Mouse (Mus musculus) right cerebral cortex, adult 2 months (tissue): ENCODE data around the gene Nxf1.
"Not testable (repeated sequence)": the region's sequence is repeated elsewhere in the genome, so short reads cannot be mapped to it uniquely, and the experiment has no call there.

ENCODE experiments used
- DNase-seq, 2 experiments: peaks; one replicate each; pipeline ENCODE4 v3.0.0; 2021 to 2022; ENCODE audit warnings: low spot score in 2 of 2

Nxf1 gene

GRCm38 (mm10) chr19:8724392-8724791 is 32.5 kb upstream of the Nxf1 start:
- no peak for DNase-seq

GRCm38 (mm10) chr19:8725081-8725613 is 31.7 kb upstream of the Nxf1 start:
- DNase-seq, result no peak

- no peak for DNase-seq
These were observed 30.1 kb upstream of the Nxf1 start for GRCm38 (mm10) chr19:8726609-8727390.

- no peak for DNase-seq
These were observed 29.3 kb upstream of the Nxf1 start for GRCm38 (mm10) chr19:8727495-8728114.

- DNase-seq, result not testable (repeated sequence)
These were observed 28.4 kb upstream of the Nxf1 start for GRCm38 (mm10) chr19:8728335-8729099.

- DNase-seq, result no peak
These were observed 22.5 kb upstream of the Nxf1 start for GRCm38 (mm10) chr19:8734334-8734733.

- DNase-seq, result peak; percentile 95 to 98
These were observed 21.3 kb upstream of the Nxf1 start, which contains the start of gene Wdr74 for GRCm38 (mm10) chr19:8735389-8736159. Wdr74 (plus strand) TSS chr19:8735827.

- no peak for DNase-seq
These were observed 20.8 kb upstream of the Nxf1 start for GRCm38 (mm10) chr19:8736160-8736467.

- no peak for DNase-seq
These were observed 18.0 kb upstream of the Nxf1 start for GRCm38 (mm10) chr19:8738911-8739310.

GRCm38 (mm10) chr19:8739646-8740045 is 17.2 kb upstream of the Nxf1 start:
- no peak for DNase-seq

- DNase-seq, result no peak
These were observed 16.3 kb upstream of the Nxf1 start, which contains the start of gene 1700092M07Rik for GRCm38 (mm10) chr19:8740603-8741002. 1700092M07Rik (plus strand) TSS chr19:8740718.

- DNase-seq, result peak; percentile 95 to 97
These were observed 15.5 kb upstream of the Nxf1 start, which contains the start of gene Stx5a for GRCm38 (mm10) chr19:8741243-8741869. Stx5a (plus strand) TSS chr19:8741413.

GRCm38 (mm10) chr19:8742176-8742575 is 14.7 kb upstream of the Nxf1 start:
- DNase-seq, result no peak

- DNase-seq, result no peak
These were observed 11.5 kb upstream of the Nxf1 start for GRCm38 (mm10) chr19:8745382-8745781.

- no peak for DNase-seq
These were observed 9.5 kb upstream of the Nxf1 start for GRCm38 (mm10) chr19:8747368-8747767.

- DNase-seq, result no peak
These were observed 1.2 kb upstream of the Nxf1 start for GRCm38 (mm10) chr19:8755652-8756051.

GRCm38 (mm10) chr19:8757471-8757998 is 662 bp downstream of the Nxf1 start:
- DNase-seq, result no peak

GRCm38 (mm10) chr19:8758899-8759298 is 2.0 kb downstream of the Nxf1 start:
- DNase-seq, result no peak

- DNase-seq, result no peak
These were observed 3.9 kb downstream of the Nxf1 start for GRCm38 (mm10) chr19:8760757-8761156.

- DNase-seq, result no peak
These were observed 6.4 kb downstream of the Nxf1 start for GRCm38 (mm10) chr19:8763276-8763675.

GRCm38 (mm10) chr19:8765562-8765961 is 8.7 kb downstream of the Nxf1 start:
- DNase-seq, result no peak
